Mouse (Mus musculus) heart, postnatal 0 days (tissue): ENCODE measurements around the gene Amigo1. TPM values are rescaled to one million over a fixed set of nuclear protein-coding genes. Genes with fewer than 3 reads are reported as not detected.
A peak's percentile ranks its signal among the peaks of the same experiment; 100 is the strongest.

ENCODE experiments used
- ATAC-seq: fragments of 200-750 bp; cut with Nextera tagmentation; 2 replicates; pipeline ENCODE4 v1.8.0; 2017; ENCODE audit warnings: low read depth, moderate number of reproducible peaks, moderate library complexity; ENCODE audit not compliant: insufficient read depth
- DNase-seq: peaks from one replicate; pipeline ENCODE4 v3.0.0-alpha.2; 2016; ENCODE audit warnings: low spot score
- H3K27ac ChIP-seq: fragments of 300-500 bp; sonication (generic); 2 replicates; pipeline ENCODE4 v1.5.1; 2014; ENCODE audit warnings: low read depth, mild to moderate bottlenecking
- H3K27me3 ChIP-seq: fragments of 300-500 bp; sonication (generic); 2 replicates; pipeline ENCODE4 v1.6.1; 2014; ENCODE audit warnings: low read length, mixed read lengths; ENCODE audit not compliant: control insufficient read depth, insufficient read depth
- H3K36me3 ChIP-seq: fragments of 300-500 bp; sonication (generic); replicated peaks from 2 replicates; pipeline ENCODE4 v1.6.1; 2014; ENCODE audit warnings: low read length, mixed read lengths; ENCODE audit not compliant: control insufficient read depth, insufficient read depth
- H3K4me1 ChIP-seq: fragments of 300-500 bp; sonication (generic); 2 replicates; pipeline ENCODE4 v1.6.1; 2014; ENCODE audit warnings: antibody characterized with exemption; ENCODE audit not compliant: control insufficient read depth, insufficient read depth
- H3K4me2 ChIP-seq: fragments of 300-500 bp; sonication (generic); 2 replicates; pipeline ENCODE4 v1.6.1; 2014; ENCODE audit warnings: low read depth, mild to moderate bottlenecking, low read length, moderate library complexity
- H3K4me3 ChIP-seq: fragments of 300-500 bp; sonication (generic); 2 replicates; pipeline ENCODE4 v1.5.1; 2014; ENCODE audit warnings: low read depth, low read length
- H3K9ac ChIP-seq: fragments of 300-500 bp; sonication (generic); replicated peaks from 2 replicates; pipeline ENCODE4 v1.6.1; 2014; ENCODE audit warnings: low read depth, low read length, mixed read lengths
- H3K9me3 ChIP-seq: fragments of 300-500 bp; sonication (generic); replicated peaks from 2 replicates; pipeline ENCODE4 v1.6.1; 2016; ENCODE audit warnings: low read length; ENCODE audit not compliant: control insufficient read depth
- CTCF ChIP-seq: IDR thresholded peaks from 2 replicates; pipeline ENCODE4 v1.5.1; 2016; ENCODE audit warnings: antibody characterized with exemption, control low read depth, low read depth
- EP300 ChIP-seq: IDR thresholded peaks from 2 replicates; pipeline ENCODE4 v1.6.1; 2016; ENCODE audit warnings: antibody characterized with exemption, low read depth
- WGBS: fragments of 180-500 bp; shearing (Covaris S2); extraction: QIAGEN DNeasy Blood & Tissue Kit; methylation state at CpG from one replicate; pipeline ENCODE4 v1.1.7; 2014; 5-methylcytosine and 5-hydroxymethylcytosine counted together
- polyA plus RNA-seq: library from polyadenylated mRNA; unstranded; fragments of >200 nt; fragmentation: Nextera tagmentation; extraction: Ambion mirVana; gene quantifications from 2 replicates; pipeline ENCODE4 v1.2.1, GENCODE M21; 2015
- total RNA-seq: library from RNA; depleted of rRNA; stranded (reverse); fragments of >200 nt; gene quantifications from 2 replicates; pipeline ENCODE4 v1.2.3, GENCODE M21; 2014; ENCODE audit warnings: low replicate concordance

The Amigo1 gene
- total and polyA plus RNA-seq, 2 experiments from 2014 or later = 3.8 to 11.9 TPM

DNA sequence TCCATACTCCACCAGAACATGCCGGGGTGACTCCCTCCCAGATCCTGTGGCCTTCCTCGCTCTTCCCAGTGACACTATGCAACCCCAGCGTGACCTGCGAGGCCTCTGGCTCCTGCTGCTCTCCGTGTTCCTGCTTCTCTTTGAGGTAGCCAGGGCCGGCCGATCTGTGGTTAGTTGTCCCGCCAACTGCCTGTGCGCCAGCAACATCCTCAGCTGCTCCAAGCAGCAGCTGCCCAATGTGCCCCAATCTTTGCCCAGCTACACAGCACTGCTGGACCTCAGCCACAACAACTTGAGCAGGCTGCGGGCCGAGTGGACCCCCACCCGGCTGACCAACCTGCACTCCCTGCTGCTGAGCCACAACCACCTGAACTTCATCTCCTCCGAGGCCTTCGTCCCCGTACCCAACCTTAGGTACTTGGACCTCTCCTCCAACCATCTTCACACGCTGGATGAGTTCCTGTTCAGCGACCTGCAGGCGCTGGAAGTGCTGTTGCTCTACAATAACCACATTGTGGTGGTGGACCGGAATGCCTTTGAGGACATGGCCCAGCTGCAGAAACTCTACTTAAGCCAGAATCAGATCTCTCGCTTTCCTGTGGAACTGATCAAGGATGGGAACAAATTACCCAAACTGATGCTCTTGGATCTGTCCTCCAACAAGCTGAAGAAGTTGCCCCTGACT, 1.1 kb downstream of the Amigo1 start:
- Histone ChIP-seq H3K4me3 (peak overlapping the region; percentile 71; the same call in 1 of the 2 replicates), H3K4me1 (no peaks in the 10 kb centered on the region), H3K27ac (no peak overlapping the region), H3K27me3 (peaks cover 5% of the 10 kb centered on the region; the same call in 1 of the 2 replicates), H3K36me3 (no peaks in the 10 kb centered on the region), H3K9ac (no peak overlapping the region), H3K9me3 (no peaks in the 10 kb centered on the region), H3K4me2 (peak overlapping the region; percentile 89)
- ATAC-seq = no peak
- no peak for DNase-seq
- no peak for TF ChIP-seq EP300
- TF ChIP-seq CTCF = no peak
- WGBS = 73% methylated on average over 20 of the region's 20 CpGs

- H3K4me1 ChIP-seq = no peaks in the 10 kb centered on the region
- H3K4me2 ChIP-seq = no peak overlapping the region
- H3K27ac ChIP-seq = no peak overlapping the region
- DNase-seq (no peak), ATAC-seq (no peak)
- H3K9ac ChIP-seq = no peak overlapping the region
- TF ChIP-seq CTCF = no peak
- TF ChIP-seq EP300 = no peak
- 72% methylated on average over 9 of the region's 9 CpGs for WGBS
- peaks cover 5% of the 10 kb centered on the region; the same call in 1 of the 2 replicates for H3K27me3 ChIP-seq
- no peaks in the 10 kb centered on the region for H3K9me3 ChIP-seq
- H3K36me3 ChIP-seq = no peaks in the 10 kb centered on the region
- no peak overlapping the region for H3K4me3 ChIP-seq
Measured at GRCm38 (mm10) chr3:108188716-108189490, 2.8 kb downstream of the Amigo1 start.

GRCm38 (mm10) chr3:108189897-108190296, 3.8 kb downstream of the Amigo1 start:
- 41% methylated on average over 5 of the region's 5 CpGs for WGBS
- ATAC-seq (no peak), DNase-seq (no peak)
- no peak overlapping the region for H3K4me3 ChIP-seq
- peaks cover 1% of the 10 kb centered on the region; the same call in 1 of the 2 replicates for H3K27me3 ChIP-seq
- H3K9ac ChIP-seq = no peak overlapping the region
- TF ChIP-seq EP300 (no peak), CTCF (no peak)
- H3K36me3 ChIP-seq = no peaks in the 10 kb centered on the region
- H3K9me3 ChIP-seq = no peaks in the 10 kb centered on the region
- no peak overlapping the region for H3K27ac ChIP-seq
- no peak overlapping the region for H3K4me2 ChIP-seq
- no peaks in the 10 kb centered on the region for H3K4me1 ChIP-seq

DNA sequence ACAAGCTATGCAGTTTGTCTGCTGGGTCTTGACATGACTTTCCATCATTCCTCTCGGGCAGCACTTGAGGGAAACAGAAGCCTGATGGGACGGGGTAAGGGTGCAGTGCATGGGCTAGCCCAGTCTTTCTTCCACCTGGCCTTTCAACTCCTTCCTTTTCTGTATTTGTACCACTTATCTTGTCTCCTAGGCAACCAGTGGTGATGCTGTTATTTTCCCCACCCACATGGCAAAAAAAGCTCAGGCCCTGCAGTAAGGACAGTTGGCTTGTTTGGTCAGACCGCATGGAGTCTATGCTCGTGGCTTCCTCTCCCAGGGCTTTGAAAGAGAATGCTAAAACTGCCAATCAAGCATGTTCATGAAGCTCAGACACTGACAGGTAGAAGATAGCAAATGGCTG, 7.6 kb downstream of the Amigo1 start:
- H3K27me3 ChIP-seq = no peaks in the 10 kb centered on the region
- H3K9ac ChIP-seq = no peak overlapping the region
- H3K27ac ChIP-seq = no peak overlapping the region
- peaks cover 5% of the 10 kb centered on the region; the same call in 1 of the 2 replicates for H3K36me3 ChIP-seq
- peaks cover 21% of the 10 kb centered on the region for H3K4me1 ChIP-seq
- 52% methylated on average over 4 of the region's 4 CpGs for WGBS
- H3K4me2 ChIP-seq = no peak overlapping the region
- no peak overlapping the region for H3K4me3 ChIP-seq
- TF ChIP-seq EP300 (no peak), CTCF (no peak)
- ATAC-seq (no peak), DNase-seq (no peak)
- no peaks in the 10 kb centered on the region for H3K9me3 ChIP-seq

DNA sequence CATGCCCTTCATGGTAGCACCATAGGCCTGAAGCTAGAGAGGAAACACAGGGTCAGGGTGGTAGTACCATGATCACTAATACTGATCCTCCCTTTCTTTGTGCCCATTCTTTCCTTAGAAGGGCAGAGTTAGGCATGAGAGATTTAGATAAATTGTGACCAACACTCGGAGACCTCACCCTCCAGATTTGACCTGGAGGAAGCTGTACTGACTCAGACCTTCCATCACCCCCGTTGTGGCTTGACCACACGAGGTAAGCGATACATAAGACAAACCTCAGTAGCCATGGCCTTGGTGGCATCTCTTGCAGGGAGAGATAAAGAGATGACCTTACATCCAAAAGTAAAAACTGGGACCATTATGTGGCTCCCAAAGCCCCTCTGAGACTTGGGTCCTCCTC, 9.2 kb downstream of the Amigo1 start:
- H3K4me1 ChIP-seq = peaks cover 21% of the 10 kb centered on the region
- H3K27ac ChIP-seq = no peak overlapping the region
- DNase-seq (no peak), ATAC-seq (no peak)
- H3K4me3 ChIP-seq = no peak overlapping the region
- TF ChIP-seq CTCF (no peak), EP300 (no peak)
- no peak overlapping the region for H3K9ac ChIP-seq
- no peak overlapping the region for H3K4me2 ChIP-seq
- peaks cover 5% of the 10 kb centered on the region; the same call in 1 of the 2 replicates for H3K36me3 ChIP-seq
- WGBS = 86% methylated on average over 4 of the region's 4 CpGs
- H3K27me3 ChIP-seq = no peaks in the 10 kb centered on the region
- no peaks in the 10 kb centered on the region for H3K9me3 ChIP-seq
